Mouse (Mus musculus) ES-E14 (cell line): Measurements from ENCODE around the gene Atp8b4.

ENCODE experiments used
- CHD2 ChIP-seq: IDR thresholded peaks from 2 replicates; pipeline ENCODE4 v1.6.1; 2014; ENCODE audit warnings: mild to moderate bottlenecking, low read depth, low read length, inconsistent platforms
- HCFC1 ChIP-seq: IDR thresholded peaks from 2 replicates; pipeline ENCODE4 v1.6.1; 2012; ENCODE audit warnings: low read length, inconsistent platforms, borderline replicate concordance; ENCODE audit not compliant: insufficient read depth

GRCm38 (mm10) chr2:126545297-126545696 is 44.8 kb upstream of the Atp8b4 start:
- TF ChIP-seq CHD2, result no peak
- TF ChIP-seq HCFC1, result no peak
